Mouse (Mus musculus) stomach, postnatal 0 days (tissue): ENCODE measurements around the gene Sgta.

Experiments
- CTCF ChIP-seq: IDR thresholded peaks from 2 replicates; pipeline ENCODE4 v1.5.1; 2016; ENCODE audit warnings: antibody characterized with exemption, low read depth, mild to moderate bottlenecking, moderate library complexity
- EP300 ChIP-seq: optimal IDR thresholded peaks from 2 replicates; pipeline ENCODE3; 2016; ENCODE audit warnings: antibody characterized with exemption

DNA sequence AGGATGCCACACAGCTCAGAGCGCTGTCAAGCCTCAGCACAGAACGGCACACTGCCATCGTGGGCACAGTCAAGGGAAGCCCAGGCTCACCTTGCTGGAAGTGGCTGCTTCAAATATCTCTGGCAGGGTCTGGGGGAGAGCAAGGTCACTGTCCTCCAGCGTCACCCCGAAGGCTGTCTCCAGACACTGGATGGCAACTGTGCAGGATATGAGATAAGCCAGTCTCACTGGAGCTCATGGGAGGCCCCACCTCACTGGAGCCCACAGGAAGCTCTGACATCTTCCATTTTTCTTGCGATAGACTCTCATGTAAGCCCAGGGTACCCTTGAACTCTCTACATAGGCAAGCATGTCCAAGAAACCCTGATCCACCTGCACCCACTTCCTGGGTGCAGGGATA lies 8.8 kb downstream of the Sgta start:
- TF ChIP-seq CTCF: no peak
- TF ChIP-seq EP300: no peak
